Mouse (Mus musculus) frontal cortex, postnatal 36 days (tissue): ENCODE data around the gene Neu4.
"Not testable (repeated sequence)": the region's sequence is repeated elsewhere in the genome, so short reads cannot be mapped to it uniquely, and the experiment has no call there.

Experiments used
- DNase-seq, 2 experiments: peaks; one replicate each; pipeline ENCODE4 v3.0.0; 2022; ENCODE audit warnings: low spot score in 2 of 2

Gene Neu4

GRCm38 (mm10) chr1:94053530-94054216 is 33.4 kb downstream of the Neu4 start:
- DNase-seq, result peak; percentile 80 to 89

- DNase-seq, result no peak
Measured at GRCm38 (mm10) chr1:94054481-94054880, 34.2 kb downstream of the Neu4 start.

GRCm38 (mm10) chr1:94055966-94056365 is 35.7 kb downstream of the Neu4 start:
- no peak for DNase-seq

GRCm38 (mm10) chr1:94057401-94057800 is 37.1 kb downstream of the Neu4 start:
- no peak for DNase-seq

GRCm38 (mm10) chr1:94058281-94058680 is 38.0 kb downstream of the Neu4 start:
- not testable (repeated sequence) for DNase-seq

- DNase-seq, result no peak
Measured at GRCm38 (mm10) chr1:94074756-94075155, 54.5 kb downstream of the Neu4 start.

- no peak for DNase-seq
Measured at GRCm38 (mm10) chr1:94076702-94077101, 56.5 kb downstream of the Neu4 start.
